Comparison of ENCODE assay signal across 20 mouse cellular contexts in the genomic region with DNA sequence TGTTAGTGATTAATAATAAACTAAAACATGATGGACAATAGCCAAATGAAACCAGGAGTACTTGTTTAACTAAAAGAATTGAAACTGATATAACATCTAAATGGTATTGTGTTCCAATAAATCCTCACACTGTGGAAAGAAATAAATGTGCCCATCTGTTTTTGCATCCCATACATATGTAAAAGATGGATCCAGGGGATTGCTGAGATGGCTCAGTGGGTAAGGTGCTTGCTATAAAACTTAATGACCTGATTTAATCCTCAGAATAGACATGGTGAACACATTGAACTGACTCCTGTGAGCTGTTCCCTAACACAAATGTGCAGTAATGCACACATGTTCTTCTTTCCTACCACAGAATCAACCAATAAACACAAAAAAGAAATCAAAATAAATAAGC. TPM values are rescaled to one million over a fixed set of nuclear protein-coding genes. Genes with fewer than 3 reads are reported as not detected.
DNase-seq lines count a peak whose midpoint lies in the region; ATAC-seq lines count a peak whose summit lies in the region.
"Had no signal": no experiment of that assay in that cellular context is flagged by ENCODE, and none has a peak within 500 bp of the region (broad histone marks: within the 10 kb centered on the region; RNA-seq: fewer than 3 reads in every experiment).

No protein-coding gene starts in this region.

- no peak overlapping the region for H3K4me3 ChIP-seq in neural tube, embryonic 13.5 days
- H3K4me3 ChIP-seq in neural tube, embryonic 15.5 days (replicated peaks), result no peak overlapping the region
- H3K4me3 ChIP-seq in neural tube, embryonic 14.5 days (ENCODE audit: low read depth, low read length), result no peak overlapping the region

- H3K9me3 ChIP-seq in neural tube, embryonic 13.5 days, result no peaks in the 10 kb centered on the region
- 0 out of 2 replicates have a peak, but pooled peaks cover 3% of the 10 kb centered on the region for H3K9me3 ChIP-seq in neural tube, embryonic 15.5 days (replicated peaks)
- H3K9me3 ChIP-seq in neural tube, embryonic 14.5 days (ENCODE audit: control insufficient read depth, low read length), result no peaks in the 10 kb centered on the region
- H3K9me3 ChIP-seq: G1E had no signal

- no peak overlapping the region for H3K4me2 ChIP-seq in neural tube, embryonic 13.5 days
- no peak overlapping the region for H3K4me2 ChIP-seq in neural tube, embryonic 15.5 days
- H3K4me2 ChIP-seq in neural tube, embryonic 14.5 days (ENCODE audit: low read depth, low read length), result no peak overlapping the region

- no peaks in the 10 kb centered on the region for H3K27me3 ChIP-seq in neural tube, embryonic 13.5 days
- H3K27me3 ChIP-seq in neural tube, embryonic 15.5 days (replicated peaks), result no peaks in the 10 kb centered on the region
- H3K27me3 ChIP-seq in neural tube, embryonic 14.5 days (ENCODE audit: control insufficient read depth, insufficient read depth, low read length), result no peaks in the 10 kb centered on the region

- ATAC-seq in neural tube, embryonic 13.5 days (ENCODE audit: low read depth), result peak; percentile 65
- no peak for ATAC-seq in neural tube, embryonic 15.5 days (ENCODE audit: low FRiP score)
- peak; percentile 60; the same call in 1 of the 2 replicates for ATAC-seq in neural tube, embryonic 14.5 days (ENCODE audit: low read depth)
- ATAC-seq: activated CD4-positive, CD25-positive, alpha-beta regulatory T cell, adult 4 months; CD4-positive, CD25-positive, alpha-beta regulatory T cell, adult 4 months; Patski had no signal

- H3K9ac ChIP-seq in neural tube, embryonic 13.5 days, result no peak overlapping the region
- H3K9ac ChIP-seq in neural tube, embryonic 15.5 days (replicated peaks), result no peak overlapping the region
- H3K9ac ChIP-seq in neural tube, embryonic 14.5 days (replicated peaks; ENCODE audit: low read depth, low read length), result no peak overlapping the region

- no peak for DNase-seq in neural tube, embryonic 10.5 days (ENCODE audit: extremely low spot score, low spot score)
- DNase-seq: adrenal gland, adult 2 months; adrenal gland, adult 8-10 months; adrenal gland, postnatal 10 days; adrenal gland, postnatal 14 days; adrenal gland, postnatal 25 days; adrenal gland, postnatal 36 days; B cell, adult 2 months; cerebellum, adult 11 months; cerebellum, adult 11-12 months; cerebellum, adult 18-20 months had no signal

- H3K27ac ChIP-seq in neural tube, embryonic 13.5 days (replicated peaks), result no peak overlapping the region
- no peak overlapping the region for H3K27ac ChIP-seq in neural tube, embryonic 15.5 days (replicated peaks)
- no peak overlapping the region for H3K27ac ChIP-seq in neural tube, embryonic 14.5 days (ENCODE audit: low read depth, low read length)

- H3K36me3 ChIP-seq in neural tube, embryonic 13.5 days, result no peaks in the 10 kb centered on the region
- H3K36me3 ChIP-seq in neural tube, embryonic 15.5 days, result no peaks in the 10 kb centered on the region
- H3K36me3 ChIP-seq in neural tube, embryonic 14.5 days (ENCODE audit: control insufficient read depth, insufficient read depth, low read length), result no peaks in the 10 kb centered on the region
- H3K36me3 ChIP-seq: G1E had no signal

- H3K4me1 ChIP-seq in neural tube, embryonic 13.5 days (replicated peaks), result no peaks in the 10 kb centered on the region
- H3K4me1 ChIP-seq in neural tube, embryonic 15.5 days, result no peaks in the 10 kb centered on the region
- no peaks in the 10 kb centered on the region for H3K4me1 ChIP-seq in neural tube, embryonic 14.5 days (ENCODE audit: control insufficient read depth, insufficient read depth, low read length)

RNA-seq across cellular contexts. Expression of gene Pate1, which starts 4.7 kb away (rescaled TPM):
- polyA plus RNA-seq in neural tube, embryonic 13.5 days (2015; fragmentation: Nextera tagmentation; extraction: Ambion mirVana), result not detected in 2 replicates
- not detected in 2 replicates for polyA plus RNA-seq in neural tube, embryonic 15.5 days (2015; fragmentation: Nextera tagmentation; extraction: Ambion mirVana)
- 0.24 TPM in 1 of 2 replicates, not detected in the other for polyA plus RNA-seq in neural tube, embryonic 14.5 days (2014; fragmentation: Nextera tagmentation; extraction: Ambion mirVana)
- polyA plus RNA-seq: activated CD4-positive, CD25-positive, alpha-beta regulatory T cell, adult 4 months; adrenal gland, adult 2 months; brain, embryonic 14.5 days; G1E; Patski had no signal

RNA-seq across cellular contexts. Expression of gene Pate3, which starts 43.9 kb away (rescaled TPM):
- polyA plus RNA-seq in neural tube, embryonic 13.5 days (2015; fragmentation: Nextera tagmentation; extraction: Ambion mirVana), result not detected in 2 replicates
- not detected in 2 replicates for polyA plus RNA-seq in neural tube, embryonic 15.5 days (2015; fragmentation: Nextera tagmentation; extraction: Ambion mirVana)
- polyA plus RNA-seq in neural tube, embryonic 14.5 days (2014; fragmentation: Nextera tagmentation; extraction: Ambion mirVana), result not detected in 2 replicates
- polyA plus RNA-seq: activated CD4-positive, CD25-positive, alpha-beta regulatory T cell, adult 4 months; adrenal gland, adult 2 months; brain, embryonic 14.5 days; C2C12; CD4-positive, CD25-positive, alpha-beta regulatory T cell, adult 4 months; G1E; Patski had no signal

RNA-seq across cellular contexts. Expression of gene Gm17677, which starts 48.9 kb away (rescaled TPM):
- not detected in 2 replicates for polyA plus RNA-seq in neural tube, embryonic 13.5 days (2015; fragmentation: Nextera tagmentation; extraction: Ambion mirVana)
- polyA plus RNA-seq in neural tube, embryonic 15.5 days (2015; fragmentation: Nextera tagmentation; extraction: Ambion mirVana), result not detected in 2 replicates
- not detected in 2 replicates for polyA plus RNA-seq in neural tube, embryonic 14.5 days (2014; fragmentation: Nextera tagmentation; extraction: Ambion mirVana)
- polyA plus RNA-seq: activated CD4-positive, CD25-positive, alpha-beta regulatory T cell, adult 4 months; adrenal gland, adult 2 months; brain, embryonic 14.5 days; C2C12; CD4-positive, CD25-positive, alpha-beta regulatory T cell, adult 4 months; G1E; Patski had no signal
